Mouse (Mus musculus) liver, postnatal 0 days (tissue): ENCODE measurements at regions not wholly inside any gene's neighbourhood (a gene's known extent, or its start where the extent isn't known, plus 50 kb on each side); places are given as distances from the start of the nearest gene placed in this dataset.

Source experiments
- ATAC-seq: fragments of 200-750 bp; cut with Nextera tagmentation; 2 replicates; pipeline ENCODE4 v1.8.0; 2017; ENCODE audit warnings: mild to moderate bottlenecking, moderate library complexity
- DNase-seq: peaks from one replicate; pipeline ENCODE4 v3.0.0-alpha.2; 2016
- H3K27ac ChIP-seq: fragments of 300-500 bp; sonication (generic); 2 replicates; pipeline ENCODE4 v1.5.1; 2014; ENCODE audit warnings: antibody characterized with exemption, moderate library complexity, mild to moderate bottlenecking, low read depth
- H3K27me3 ChIP-seq: fragments of 300-500 bp; sonication (generic); 2 replicates; pipeline ENCODE4 v1.6.1; 2014; ENCODE audit warnings: low read length, control low read depth, mixed read lengths; ENCODE audit not compliant: insufficient read depth
- H3K36me3 ChIP-seq: fragments of 300-500 bp; sonication (generic); replicated peaks from 2 replicates; pipeline ENCODE4 v1.6.1; 2014; ENCODE audit warnings: mild to moderate bottlenecking, control low read depth, low read length, moderate library complexity, mixed read lengths; ENCODE audit not compliant: insufficient read depth
- H3K4me1 ChIP-seq: fragments of 300-500 bp; sonication (generic); 2 replicates; pipeline ENCODE4 v1.6.1; 2014; ENCODE audit warnings: antibody characterized with exemption, mild to moderate bottlenecking, control low read depth; ENCODE audit not compliant: insufficient read depth
- H3K4me2 ChIP-seq: fragments of 300-500 bp; sonication (generic); 2 replicates; pipeline ENCODE4 v1.6.1; 2014; ENCODE audit warnings: low read depth, mild to moderate bottlenecking, low read length, moderate library complexity, mixed read lengths
- H3K4me3 ChIP-seq: fragments of 300-500 bp; sonication (generic); 2 replicates; pipeline ENCODE4 v1.5.1; 2014; ENCODE audit warnings: low read depth, low read length
- H3K9ac ChIP-seq: fragments of 300-500 bp; sonication (generic); replicated peaks from 2 replicates; pipeline ENCODE4 v1.6.1; 2014; ENCODE audit warnings: mild to moderate bottlenecking, moderate library complexity
- H3K9me3 ChIP-seq: fragments of 300-500 bp; sonication (generic); 2 replicates; pipeline ENCODE4 v1.6.1; 2016; ENCODE audit warnings: mild to moderate bottlenecking, control low read depth, low read length, mixed read lengths
- CTCF ChIP-seq: sonication (generic); IDR thresholded peaks from 2 replicates; pipeline ENCODE4 v1.5.1; 2016; ENCODE audit warnings: antibody characterized with exemption, low read depth
- EP300 ChIP-seq: IDR thresholded peaks from 2 replicates; pipeline ENCODE4 v1.6.1; 2016; ENCODE audit warnings: antibody characterized with exemption, low read depth, mild to moderate bottlenecking
- WGBS: fragments of 180-500 bp; shearing (Covaris S2); extraction: QIAGEN DNeasy Blood & Tissue Kit; methylation state at CpG from one replicate; pipeline ENCODE4 v1.1.7; 2014; ENCODE audit not compliant: insufficient replicate concordance; 5-methylcytosine and 5-hydroxymethylcytosine counted together

DNA sequence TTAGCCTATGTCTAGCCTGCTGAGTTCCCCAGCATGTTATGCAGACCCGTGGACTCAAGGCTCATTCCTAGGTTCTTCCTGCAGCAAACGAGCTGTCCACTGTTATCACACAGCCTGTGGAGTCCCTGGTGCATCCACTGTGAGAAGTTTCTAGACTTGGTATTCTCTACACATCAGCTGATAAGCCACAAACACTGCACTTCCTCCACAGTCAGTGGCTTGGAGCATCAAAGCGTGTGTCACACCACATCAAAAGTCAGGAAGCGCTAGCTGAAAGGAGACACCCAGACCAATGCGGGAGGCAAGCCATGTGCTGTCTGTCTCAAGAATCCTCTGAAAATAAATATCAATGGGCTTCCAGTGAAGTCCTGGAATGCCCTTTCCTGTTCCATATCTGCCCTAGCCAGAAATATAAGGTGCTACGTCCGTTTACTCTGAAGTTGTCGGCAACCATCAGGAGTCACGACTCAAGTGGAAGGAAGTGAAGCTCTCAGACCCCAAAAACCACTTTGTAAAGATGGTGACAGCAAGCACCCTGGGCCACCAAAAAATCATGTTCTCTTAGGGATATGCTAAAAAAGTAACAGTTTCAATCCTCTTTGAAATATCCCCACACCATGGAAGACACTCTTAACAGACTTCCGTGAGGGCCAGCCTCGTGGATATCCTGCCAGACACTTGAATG, 227.7 kb downstream of the Adgrl2 start:
- H3K9me3 ChIP-seq, result no peaks in the 10 kb centered on the region
- H3K36me3 ChIP-seq, result no peaks in the 10 kb centered on the region
- no peaks in the 10 kb centered on the region for H3K27me3 ChIP-seq
- peak; percentile 20 for DNase-seq
- no peak overlapping the region for H3K4me3 ChIP-seq
- no peak overlapping the region for H3K27ac ChIP-seq
- H3K4me1 ChIP-seq, result peaks cover 5% of the 10 kb centered on the region; the same call in 1 of the 2 replicates
- TF ChIP-seq CTCF (no peak), EP300 (no peak)
- WGBS, result 24% methylated on average over 11 of the region's 11 CpGs
- ATAC-seq, result no peak
- H3K4me2 ChIP-seq, result peak overlapping the region; percentile 14; the same call in 1 of the 2 replicates
- no peak overlapping the region for H3K9ac ChIP-seq

DNA sequence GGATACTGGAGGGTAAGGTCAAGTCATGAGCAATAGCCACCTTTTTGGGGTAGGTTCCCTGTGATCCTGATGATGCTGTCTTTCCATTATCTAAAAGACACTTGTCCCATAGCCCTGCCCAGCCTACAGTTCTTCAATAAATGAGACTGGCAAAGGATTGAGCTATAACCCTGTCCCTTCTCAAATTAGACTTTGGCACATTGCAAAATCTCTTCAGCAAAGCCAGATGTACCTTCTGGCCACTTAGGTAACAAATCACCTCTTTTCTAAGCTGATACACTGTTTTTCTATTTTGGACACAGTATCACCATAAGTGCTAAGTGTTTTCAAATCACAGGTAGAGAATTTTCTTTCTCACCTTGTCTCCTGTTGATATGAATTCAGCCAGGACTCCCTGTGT, 228.8 kb downstream of the Adgrl2 start:
- DNase-seq (no peak), ATAC-seq (peak; percentile 59)

DNA sequence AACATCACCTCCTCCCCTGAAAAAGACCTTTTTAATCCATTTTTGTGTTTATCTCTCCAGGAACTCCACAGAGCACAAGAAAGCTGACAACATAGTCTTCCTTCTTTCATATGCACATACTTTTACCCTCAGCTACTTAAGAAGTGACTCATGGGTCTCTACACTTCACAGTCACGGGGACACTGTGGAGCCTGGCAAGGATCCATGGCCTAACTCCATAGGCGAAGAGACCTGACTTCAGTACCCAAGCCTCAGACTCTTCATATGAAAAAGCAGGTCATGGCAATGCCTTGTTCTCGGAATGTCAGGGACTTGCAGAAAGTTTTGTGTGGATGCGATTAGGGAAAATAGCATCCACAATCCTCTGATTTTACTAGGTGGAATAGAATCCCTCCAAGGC, 230.9 kb downstream of the Adgrl2 start:
- WGBS, result 76% methylated on average over 4 of the region's 4 CpGs
- no peak overlapping the region for H3K4me3 ChIP-seq
- H3K4me2 ChIP-seq, result no peak overlapping the region
- H3K27me3 ChIP-seq, result no peaks in the 10 kb centered on the region
- DNase-seq (no peak), ATAC-seq (no peak)
- TF ChIP-seq CTCF (no peak), EP300 (no peak)
- no peaks in the 10 kb centered on the region for H3K36me3 ChIP-seq
- no peak overlapping the region for H3K27ac ChIP-seq
- H3K9ac ChIP-seq, result no peak overlapping the region
- H3K9me3 ChIP-seq, result no peaks in the 10 kb centered on the region
- H3K4me1 ChIP-seq, result peaks cover 5% of the 10 kb centered on the region; the same call in 1 of the 2 replicates

More for the DNA sequence above, 228.8 kb downstream of the Adgrl2 start:
- Histone ChIP-seq H3K4me1 (peaks cover 5% of the 10 kb centered on the region; the same call in 1 of the 2 replicates), H3K9me3 (no peaks in the 10 kb centered on the region), H3K27me3 (no peaks in the 10 kb centered on the region), H3K36me3 (no peaks in the 10 kb centered on the region), H3K4me3 (no peak overlapping the region), H3K4me2 (no peak overlapping the region), H3K27ac (peak overlapping the region; percentile 34; the same call in 1 of the 2 replicates), H3K9ac (no peak overlapping the region)
- no peak for TF ChIP-seq CTCF
- TF ChIP-seq EP300, result no peak

DNA sequence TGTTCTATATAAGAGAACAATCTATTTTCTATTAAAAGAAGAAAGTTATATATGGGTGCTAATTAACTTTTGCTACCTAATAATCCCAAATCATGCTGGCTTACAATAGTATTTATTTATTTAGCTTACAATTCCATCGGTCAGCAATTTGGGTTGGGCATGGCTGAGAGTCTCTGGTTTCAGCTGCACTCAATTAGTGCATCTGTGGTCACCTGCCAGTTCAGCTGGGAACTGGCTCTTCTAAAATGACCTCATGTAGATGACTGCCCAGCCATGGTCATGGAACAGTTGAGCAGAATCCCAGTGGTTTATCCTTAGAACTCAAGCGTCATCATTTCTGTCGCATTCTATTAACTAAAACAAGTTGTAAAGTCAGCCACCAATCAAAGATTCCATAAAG, 244.1 kb downstream of the Adgrl2 start:
- WGBS, result 85% methylated on average over 3 of the region's 3 CpGs

DNA sequence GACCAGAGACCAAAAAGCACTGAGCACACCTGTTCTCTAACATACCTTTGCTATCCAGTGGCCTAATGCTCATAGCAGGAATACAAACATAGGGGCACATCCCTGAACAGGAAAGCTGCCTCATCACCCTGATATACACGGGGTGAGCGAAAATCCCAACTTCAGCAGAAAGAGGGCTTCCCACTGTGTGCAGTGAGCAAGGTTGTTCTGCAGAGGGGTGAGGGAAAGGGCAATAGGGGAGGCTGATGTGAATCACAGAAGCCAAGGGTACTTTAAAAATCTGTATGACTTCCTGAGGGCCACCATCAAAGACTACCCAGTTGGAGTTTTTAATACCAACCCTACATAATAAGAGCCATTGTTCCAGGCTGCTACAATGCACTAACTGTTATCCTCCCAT, 245.7 kb downstream of the Adgrl2 start:
- no peak for TF ChIP-seq EP300
- TF ChIP-seq CTCF, result no peak
- Histone ChIP-seq H3K36me3 (no peaks in the 10 kb centered on the region), H3K27ac (no peak overlapping the region), H3K4me3 (no peak overlapping the region), H3K9me3 (no peaks in the 10 kb centered on the region), H3K4me1 (no peaks in the 10 kb centered on the region), H3K9ac (no peak overlapping the region), H3K4me2 (no peak overlapping the region), H3K27me3 (no peaks in the 10 kb centered on the region)
- DNase-seq (no peak), ATAC-seq (no peak)
- WGBS, result 73% methylated on average over 2 of the region's 2 CpGs

More for the DNA sequence above, 244.1 kb downstream of the Adgrl2 start:
- TF ChIP-seq CTCF (no peak), EP300 (no peak)
- Histone ChIP-seq H3K4me1 (no peaks in the 10 kb centered on the region), H3K4me3 (no peak overlapping the region), H3K27ac (no peak overlapping the region), H3K36me3 (no peaks in the 10 kb centered on the region), H3K4me2 (no peak overlapping the region), H3K9me3 (no peaks in the 10 kb centered on the region), H3K9ac (no peak overlapping the region), H3K27me3 (no peaks in the 10 kb centered on the region)
- ATAC-seq (no peak), DNase-seq (no peak)

GRCm38 (mm10) chr3:148734194-148734749, 256.1 kb downstream of the Adgrl2 start:
- TF ChIP-seq EP300, result no peak
- TF ChIP-seq CTCF, result no peak
- Histone ChIP-seq H3K9ac (no peak overlapping the region), H3K9me3 (no peaks in the 10 kb centered on the region), H3K27me3 (no peaks in the 10 kb centered on the region), H3K4me1 (peaks cover 4% of the 10 kb centered on the region; the same call in 1 of the 2 replicates), H3K36me3 (no peaks in the 10 kb centered on the region), H3K27ac (no peak overlapping the region), H3K4me2 (no peak overlapping the region), H3K4me3 (no peak overlapping the region)
- DNase-seq, result no peak
- WGBS, result 76% methylated on average over 13 of the region's 13 CpGs
- ATAC-seq, result no peak
